Mouse (Mus musculus) C2C12 (cell line): ENCODE measurements around the gene Sgip1.

Source experiments
- CTCF ChIP-seq: IDR thresholded peaks from one replicate; pipeline ENCODE4 v1.5.1; 2011; ENCODE audit not compliant: control insufficient read depth, insufficient read depth, insufficient read length
- MAX ChIP-seq: IDR thresholded peaks from one replicate; pipeline ENCODE4 v1.6.1; 2011; ENCODE audit warnings: mild to moderate bottlenecking, control low read depth
- MYOD1 ChIP-seq: IDR thresholded peaks from one replicate; pipeline ENCODE4 v1.6.1; 2011; ENCODE audit warnings: low read depth; ENCODE audit not compliant: control insufficient read depth, insufficient read length

DNA sequence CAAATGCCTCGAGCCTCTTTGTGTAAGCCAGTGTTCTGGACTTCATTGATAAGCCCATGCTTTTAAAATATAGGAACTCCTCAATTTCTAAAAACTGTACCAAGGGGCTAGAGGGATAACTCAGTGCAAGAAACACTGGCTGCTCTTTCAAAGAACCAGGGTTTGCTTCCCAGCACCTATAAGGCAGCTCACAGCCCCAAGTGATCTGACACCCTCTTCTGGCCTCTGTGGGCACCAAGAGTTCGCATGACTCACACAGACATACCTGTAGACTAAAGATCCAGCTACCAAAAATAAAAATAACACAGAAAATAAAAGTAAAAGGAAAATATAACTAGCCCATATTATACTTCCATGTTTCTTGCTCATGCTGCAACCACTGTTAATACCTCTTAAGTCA is 246.7 kb downstream of the Sgip1 start:
- no peak for TF ChIP-seq MAX
- no peak for TF ChIP-seq CTCF
- TF ChIP-seq MYOD1 = no peak
